9 mouse cellular contexts compared by ENCODE assay signal in the genomic region with DNA sequence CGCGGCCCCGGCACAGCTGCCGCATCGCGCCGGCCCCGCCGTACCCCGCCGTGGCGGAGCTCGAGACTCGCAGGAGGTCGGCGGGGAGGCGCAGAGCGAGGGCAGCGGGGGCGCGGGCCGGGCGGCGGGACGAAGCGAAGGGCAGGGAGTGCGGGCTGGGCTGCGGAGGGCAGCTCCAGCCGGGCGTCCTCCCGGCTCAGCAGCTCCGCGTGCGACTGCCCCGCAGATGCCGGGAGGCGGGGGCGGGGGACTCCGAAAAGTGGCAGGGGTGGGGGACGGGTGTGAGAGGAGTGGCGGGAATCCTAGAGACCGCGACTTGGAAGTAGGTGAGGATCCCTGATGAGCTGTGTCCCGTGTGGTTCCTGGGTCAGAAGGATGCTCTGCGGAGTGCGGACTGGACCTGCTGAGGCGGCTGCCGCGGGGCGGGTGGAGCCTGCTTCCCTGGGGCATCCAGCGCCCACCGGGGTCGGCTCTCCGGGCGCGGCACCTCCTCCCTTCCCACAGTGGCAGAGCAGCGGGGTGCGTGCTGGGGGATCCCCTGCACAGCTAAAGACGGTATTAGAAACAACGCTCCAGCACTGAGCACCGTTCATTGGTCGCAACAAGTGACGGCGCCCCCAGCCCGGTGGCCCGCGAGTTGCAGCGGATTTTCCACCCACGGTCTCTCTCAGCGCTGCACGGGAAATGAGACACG. TPM values are rescaled to one million over a fixed set of nuclear protein-coding genes. Genes with fewer than 3 reads are reported as not detected.
DNase-seq lines count a peak whose midpoint lies in the region; ATAC-seq and TF ChIP-seq lines count a peak whose summit lies in the region.
"Had no signal": no experiment of that assay in that cellular context is flagged by ENCODE, and none has a peak within 500 bp of the region (broad histone marks: within the 10 kb centered on the region; RNA-seq: fewer than 3 reads in every experiment).

Gene Slc35d3, minus strand, starts transcription at position 462 of the 694 bp plus-strand sequence.

- H3K9ac ChIP-seq in heart, embryonic 15.5 days: peak within 1 kb of the TSS; percentile 8
- peak within 1 kb of the TSS; percentile 43 for H3K9ac ChIP-seq in limb, embryonic 14.5 days (ENCODE audit: low read depth, low read length, severe bottlenecking)

- peak within 1 kb of the TSS; percentile 62 for H3K4me3 ChIP-seq in heart, embryonic 15.5 days
- peak within 1 kb of the TSS; percentile 56 for H3K4me3 ChIP-seq in limb, embryonic 14.5 days (replicated peaks; ENCODE audit: low read length)

- DNase-seq in frontal cortex, postnatal 25 days (ENCODE audit: low spot score in 2 of 2): no peak
- peak; percentile 23 to 45 for DNase-seq in CD8-positive naive resting alpha-beta T cell, adult 2 months (ENCODE audit: low read depth in 2 of 2, low spot score in 2 of 2)
- peak; percentile 32 for DNase-seq in limb, embryonic 14.5 days (ENCODE audit: low spot score)
- DNase-seq in natural killer cell, adult 2 months (ENCODE audit: low spot score in 2 of 2): peak; percentile 30 to 54
- peak; percentile 71 for DNase-seq in thymus, postnatal 25 days

- ATAC-seq in frontal cortex, adult (ENCODE audit: low TSS enrichment): 0 out of 2 replicates have a peak, but pooled peaks have one; percentile 6
- ATAC-seq in common myeloid progenitor, adult 5-6 weeks (replicated peaks; ENCODE audit: low read depth, poor library complexity, severe bottlenecking): peak; percentile 59
- 0 out of 2 replicates have a peak, but pooled peaks have one; percentile 16 for ATAC-seq in heart, embryonic 15.5 days (replicated peaks; ENCODE audit: insufficient number of reproducible peaks, insufficient read depth, low FRiP score, low read depth)
- ATAC-seq in limb, embryonic 14.5 days (ENCODE audit: low FRiP score, low read depth): peak; percentile 66

- WGBS in heart, embryonic 15.5 days: under 1% methylated on average over 72 of the region's 72 CpGs
- under 1% methylated on average over 45 of the region's 72 CpGs for whole genome bisulfite sequencing in limb, embryonic 14.5 days

- H3K4me2 ChIP-seq in heart, embryonic 15.5 days: peak within 1 kb of the TSS; percentile 100
- H3K4me2 ChIP-seq in limb, embryonic 14.5 days (replicated peaks; ENCODE audit: low read depth, low read length, severe bottlenecking): peak within 1 kb of the TSS; percentile 99

- peaks cover 31% of the 10 kb centered on the region for H3K4me1 ChIP-seq in heart, embryonic 15.5 days (replicated peaks)
- 0 out of 2 replicates have a peak, but pooled peaks cover 9% of the 10 kb centered on the region for H3K4me1 ChIP-seq in limb, embryonic 14.5 days (ENCODE audit: control insufficient read depth, insufficient read depth, low read length)

- H3K36me3 ChIP-seq in heart, embryonic 15.5 days: no peaks in the 10 kb centered on the region
- H3K36me3 ChIP-seq in limb, embryonic 14.5 days (ENCODE audit: control insufficient read depth, insufficient read depth, low read length): no peaks in the 10 kb centered on the region

- no peak for TF ChIP-seq POLR2A in limb, embryonic 14.5 days (IDR thresholded peaks at IDR 0.05; ENCODE audit: borderline replicate concordance, extremely low read depth, insufficient read depth, insufficient read length)

- peaks cover 62% of the 10 kb centered on the region for H3K27me3 ChIP-seq in heart, embryonic 15.5 days
- peaks cover 49% of the 10 kb centered on the region for H3K27me3 ChIP-seq in limb, embryonic 14.5 days (ENCODE audit: control insufficient read depth, insufficient read depth, low read length)

- H3K9me3 ChIP-seq in heart, embryonic 15.5 days (replicated peaks): no peaks in the 10 kb centered on the region
- no peaks in the 10 kb centered on the region for H3K9me3 ChIP-seq in limb, embryonic 14.5 days (ENCODE audit: control insufficient read depth, low read length)

- H3K27ac ChIP-seq in heart, embryonic 15.5 days: no peak within 1 kb of the TSS
- H3K27ac ChIP-seq in limb, embryonic 14.5 days (replicated peaks; ENCODE audit: low read depth, low read length): no peak within 1 kb of the TSS

RNA-seq across cellular contexts. Expression of gene Slc35d3, which starts in this region (rescaled TPM):
- total RNA-seq in common myeloid progenitor, adult 5-6 weeks (2017): 5.8 and 7.0 TPM in 2 replicates
- 0.37 and 0.94 TPM in 2 replicates for polyA plus RNA-seq in heart, embryonic 15.5 days (2015; fragmentation: Nextera tagmentation; extraction: Ambion mirVana)
- polyA plus RNA-seq in limb, embryonic 14.5 days (2012; rRNA removed): 2.3 and 2.5 TPM in 2 replicates
- 1.4 and 1.6 TPM in 2 replicates for polyA plus RNA-seq in limb, embryonic 14.5 days (2014; fragmentation: Nextera tagmentation; extraction: Ambion mirVana)
- total RNA-seq: MEL had no signal

Comparison
In these comparisons a context has a peak if more than half of its experiments do, and no peak if none do; other contexts are left out.
1. Peak in ATAC-seq, H3K4me3 ChIP-seq, H3K9ac ChIP-seq and H3K4me2 ChIP-seq in heart, embryonic 15.5 days; RNA of the gene not detected or under 1 TPM.
2. ATAC-seq: peak in every context shown above with its lines; median percentile 66 in limb, embryonic 14.5 days; 59 in common myeloid progenitor, adult 5-6 weeks; 16 in heart, embryonic 15.5 days; 6 in frontal cortex, adult.
3. DNase-seq: peak in CD8-positive naive resting alpha-beta T cell, adult 2 months (2 of 2), limb, embryonic 14.5 days (single experiment), natural killer cell, adult 2 months (2 of 2) and thymus, postnatal 25 days (single experiment); none in frontal cortex, postnatal 25 days (0 of 2).